Comparison of ENCODE assay signal across 9 mouse cellular contexts in genomic region chr2:4517553-4518125, GRCm38 (mm10).
DNase-seq lines count a peak whose midpoint lies in the region; ATAC-seq and TF ChIP-seq lines count a peak whose summit lies in the region.
"Had no signal": no experiment of that assay in that cellular context is flagged by ENCODE, and none has a peak within 500 bp of the region (broad histone marks: within the 10 kb centered on the region; RNA-seq: fewer than 3 reads in every experiment).

No protein-coding gene starts in this region.

- peak; percentile 24 to 31 for DNase-seq in layer of hippocampus, postnatal 10 days (ENCODE audit: low spot score in 2 of 2)
- DNase-seq in layer of hippocampus, adult 9-11 months, result no peak
- DNase-seq in heart, postnatal 36 days, result peak; percentile 65 to 75
- DNase-seq in limb, embryonic 10.5 days (ENCODE audit: low spot score), result no peak
- no peak for DNase-seq in midbrain, embryonic 11.5 days (ENCODE audit: low spot score, missing footprints)
- no peak for DNase-seq in right cerebral cortex, postnatal 36 days (ENCODE audit: low spot score in 2 of 2)
- DNase-seq in left cerebral cortex, adult 2 months (ENCODE audit: extremely low spot score in 1 of 2, low spot score in 2 of 2), result no peak

- peak overlapping the region; percentile 19; the same call in 1 of the 2 replicates for H3K4me2 ChIP-seq in forebrain, embryonic 15.5 days (replicated peaks)
- H3K4me2 ChIP-seq in midbrain, embryonic 11.5 days, result no peak overlapping the region

- H3K9me3 ChIP-seq in forebrain, embryonic 15.5 days, result no peaks in the 10 kb centered on the region
- H3K9me3 ChIP-seq in limb, embryonic 10.5 days (replicated peaks), result no peaks in the 10 kb centered on the region
- no peaks in the 10 kb centered on the region for H3K9me3 ChIP-seq in midbrain, embryonic 11.5 days (ENCODE audit: control insufficient read depth, low read length)
- H3K9me3 ChIP-seq: megakaryocyte, embryonic 14.5 days had no signal

- no peak overlapping the region for H3K4me3 ChIP-seq in forebrain, embryonic 15.5 days
- H3K4me3 ChIP-seq in limb, embryonic 10.5 days, result no peak overlapping the region
- no peak overlapping the region for H3K4me3 ChIP-seq in midbrain, embryonic 11.5 days (ENCODE audit: low read depth, low read length)
- H3K4me3 ChIP-seq in left cerebral cortex, adult 2 months, result no peak overlapping the region
- H3K4me3 ChIP-seq: megakaryocyte, embryonic 14.5 days had no signal

- 0 out of 2 replicates have a peak, but pooled peaks cover 5% of the 10 kb centered on the region for H3K36me3 ChIP-seq in forebrain, embryonic 15.5 days
- H3K36me3 ChIP-seq in limb, embryonic 10.5 days, result peaks cover 76% of the 10 kb centered on the region
- H3K36me3 ChIP-seq in midbrain, embryonic 11.5 days (ENCODE audit: control insufficient read depth, insufficient read depth, low read length), result no peaks in the 10 kb centered on the region; the same call in 1 of the 2 replicates

- peak overlapping the region; percentile 83 for H3K27ac ChIP-seq in forebrain, embryonic 15.5 days (replicated peaks)
- H3K27ac ChIP-seq in limb, embryonic 10.5 days, result 0 out of 2 replicates have a peak overlapping the region, but pooled peaks have one; percentile 34
- H3K27ac ChIP-seq in midbrain, embryonic 11.5 days (ENCODE audit: low read depth, low read length), result peak overlapping the region; percentile 75
- no peak overlapping the region for H3K27ac ChIP-seq in left cerebral cortex, adult 2 months

- WGBS in forebrain, embryonic 15.5 days, result 26% methylated on average over 7 of the region's 7 CpGs
- WGBS in limb, embryonic 10.5 days, result 60% methylated on average over 7 of the region's 7 CpGs
- 51% methylated on average over 7 of the region's 7 CpGs for WGBS in midbrain, embryonic 11.5 days

- H3K27me3 ChIP-seq in forebrain, embryonic 15.5 days, result no peaks in the 10 kb centered on the region
- no peaks in the 10 kb centered on the region for H3K27me3 ChIP-seq in limb, embryonic 10.5 days (ENCODE audit: low read depth, poor library complexity, severe bottlenecking)
- no peaks in the 10 kb centered on the region for H3K27me3 ChIP-seq in midbrain, embryonic 11.5 days (ENCODE audit: control insufficient read depth, insufficient read depth, low read length)

- intact Hi-C loops in heart, postnatal 36 days (cut with DNase I), result loop anchor here (1.0 kb wide), 1 partner anchor 42 kb away; no protein-coding TSS in a partner anchor
- intact Hi-C loops in left cerebral cortex, adult 2 months (cut with DNase I), result no loop called here

- peak; percentile 52 for ATAC-seq in forebrain, embryonic 15.5 days (replicated peaks)
- peak; percentile 48; the same call in 1 of the 2 replicates for ATAC-seq in midbrain, embryonic 11.5 days (ENCODE audit: low FRiP score)

- H3K9ac ChIP-seq in forebrain, embryonic 15.5 days (replicated peaks), result no peak overlapping the region
- H3K9ac ChIP-seq in midbrain, embryonic 11.5 days (ENCODE audit: low read length), result no peak overlapping the region; the same call in 1 of the 2 replicates

- peaks cover 24% of the 10 kb centered on the region for H3K4me1 ChIP-seq in forebrain, embryonic 15.5 days
- peaks cover 9% of the 10 kb centered on the region for H3K4me1 ChIP-seq in limb, embryonic 10.5 days
- peaks cover 7% of the 10 kb centered on the region; the same call in 1 of the 2 replicates for H3K4me1 ChIP-seq in midbrain, embryonic 11.5 days (ENCODE audit: control insufficient read depth, insufficient read depth, low read length)

- TF ChIP-seq CTCF in left cerebral cortex, adult 2 months (IDR thresholded peaks at IDR 0.05), result no peak

Comparison
In these comparisons a context has a peak if more than half of its experiments do, and no peak if none do; other contexts are left out.
1. DNase-seq: peak in layer of hippocampus, postnatal 10 days (2 of 2) and heart, postnatal 36 days (2 of 2); none in layer of hippocampus, adult 9-11 months (single experiment), limb, embryonic 10.5 days (single experiment), midbrain, embryonic 11.5 days (single experiment), right cerebral cortex, postnatal 36 days (0 of 2) and left cerebral cortex, adult 2 months (0 of 2).